Mouse (Mus musculus) mature B cell (primary cell): ENCODE results near the gene Ccdc69.

Experiments
- in situ Hi-C: fragments of 300-500 bp; cut with MboI; formaldehyde crosslinking; loops from 2 replicates; pipeline ENCODE4 v1.14.3; 2019

The Ccdc69 gene

DNA sequence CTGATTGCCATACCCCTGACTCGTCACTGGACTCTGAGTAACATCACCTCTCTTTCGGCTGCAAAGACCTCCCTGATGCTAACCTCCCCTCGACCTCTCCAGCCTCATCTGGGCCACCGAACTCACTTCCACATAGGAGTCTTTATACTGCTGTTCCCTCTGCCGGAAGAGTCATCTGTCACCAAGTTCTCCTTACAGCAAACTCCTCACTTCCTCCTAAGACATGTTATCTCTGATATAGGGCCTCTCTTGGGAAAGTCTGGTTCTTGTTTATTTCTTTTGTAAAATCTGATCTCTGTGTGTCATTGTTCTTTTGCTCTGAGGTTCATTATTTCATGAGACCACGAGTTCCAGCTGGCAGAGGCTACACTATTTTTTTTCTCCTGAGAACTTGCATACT is 69.7 kb downstream of the Ccdc69 start:
- in situ Hi-C loops: no loop called here

DNA sequence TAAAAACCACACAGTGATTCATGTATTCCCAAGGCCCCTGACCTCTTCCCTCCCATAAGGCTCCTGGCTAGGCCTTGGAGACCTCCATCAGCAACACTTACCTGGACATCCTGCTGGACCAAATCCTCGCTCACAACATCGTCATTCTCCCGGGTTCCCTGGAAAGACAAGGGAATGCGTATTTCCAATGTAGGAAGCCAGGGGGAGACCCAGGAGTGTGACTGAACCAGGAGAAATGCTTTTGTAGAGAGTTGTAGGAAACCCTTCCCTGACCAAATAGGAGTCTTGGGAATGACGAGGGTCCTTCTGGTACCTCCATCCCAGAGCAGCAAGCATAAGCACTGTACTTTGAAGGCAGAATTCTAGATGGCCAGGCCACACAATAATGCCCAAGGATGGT is 72.2 kb downstream of the Ccdc69 start:
- in situ Hi-C loops: no loop called here

DNA sequence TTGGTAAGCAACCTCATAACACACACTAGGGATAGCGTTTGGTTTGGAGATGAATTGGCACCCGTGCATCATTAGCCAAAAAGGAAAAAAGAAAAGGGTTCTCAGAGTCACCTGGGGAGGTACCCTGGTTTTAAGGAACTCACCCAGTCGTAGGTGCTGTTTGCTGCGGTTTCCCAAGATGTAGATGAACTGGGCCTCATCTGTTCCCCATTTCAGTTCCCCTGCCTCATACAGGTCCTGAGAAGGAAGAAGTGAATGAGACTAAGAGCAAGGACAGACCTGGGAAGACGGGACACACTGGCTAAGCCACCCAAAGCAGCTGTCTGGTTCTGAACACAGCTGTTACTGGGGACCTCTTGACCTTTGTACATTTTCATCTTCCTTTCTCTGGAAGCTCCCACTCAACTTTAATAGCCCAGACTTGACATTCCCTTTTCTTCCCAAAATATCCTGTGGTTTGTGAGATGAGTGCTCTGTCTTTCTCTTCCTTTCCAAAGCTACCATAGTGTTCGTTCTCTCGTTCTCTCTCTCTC is 72.9 kb downstream of the Ccdc69 start:
- in situ Hi-C loops: loop anchor here (5.0 kb wide), 1 partner anchor 37 kb away; no protein-coding TSS in a partner anchor
